Mouse (Mus musculus) limb, embryonic 11.5 days (tissue): ENCODE results near the gene Fbxl8. TPM values are rescaled to one million over a fixed set of nuclear protein-coding genes. Genes with fewer than 3 reads are reported as not detected.
A peak's percentile ranks its signal among the peaks of the same experiment; 100 is the strongest.

Source experiments
- ATAC-seq: fragments of 200-750 bp; cut with Nextera tagmentation; 2 replicates; pipeline ENCODE4 v1.8.0; 2017; ENCODE audit warnings: low read depth; ENCODE audit not compliant: insufficient number of reproducible peaks, low FRiP score, low TSS enrichment
- DNase-seq: peaks from one replicate; pipeline ENCODE4 v3.0.0-alpha.2; 2015; ENCODE audit warnings: low spot score
- H3K27ac ChIP-seq: fragments of 300-500 bp; sonication (generic); replicated peaks from 2 replicates; pipeline ENCODE4 v1.5.1; 2014; ENCODE audit warnings: low read depth, mild to moderate bottlenecking, low read length
- H3K27me3 ChIP-seq: fragments of 300-500 bp; sonication (generic); 2 replicates; pipeline ENCODE4 v1.6.1; 2014; ENCODE audit warnings: mild to moderate bottlenecking, low read length, mixed read lengths; ENCODE audit not compliant: control insufficient read depth, insufficient read depth
- H3K36me3 ChIP-seq: fragments of 300-500 bp; sonication (generic); 2 replicates; pipeline ENCODE4 v1.6.1; 2014; ENCODE audit warnings: mild to moderate bottlenecking, low read length, moderate library complexity, mixed read lengths; ENCODE audit not compliant: control insufficient read depth, insufficient read depth
- H3K4me1 ChIP-seq: fragments of 300-500 bp; sonication (generic); 2 replicates; pipeline ENCODE4 v1.6.1; 2014; ENCODE audit warnings: low read length, mixed read lengths; ENCODE audit not compliant: control insufficient read depth, insufficient read depth
- H3K4me2 ChIP-seq: fragments of 300-500 bp; sonication (generic); 2 replicates; pipeline ENCODE4 v1.6.1; 2014; ENCODE audit warnings: low read depth, mild to moderate bottlenecking, moderate library complexity; ENCODE audit not compliant: severe bottlenecking
- H3K4me3 ChIP-seq: fragments of 300-500 bp; sonication (generic); 2 replicates; pipeline ENCODE4 v1.5.1; 2014; ENCODE audit warnings: low read depth, low read length
- H3K9ac ChIP-seq: fragments of 300-500 bp; sonication (generic); 2 replicates; pipeline ENCODE4 v1.6.1; 2014; ENCODE audit warnings: mild to moderate bottlenecking, low read length
- H3K9me3 ChIP-seq: fragments of 300-500 bp; sonication (generic); 2 replicates; pipeline ENCODE4 v1.6.1; 2016; ENCODE audit warnings: low read length; ENCODE audit not compliant: control insufficient read depth
- WGBS: fragments of 180-500 bp; shearing (Covaris S2); extraction: QIAGEN DNeasy Blood & Tissue Kit; methylation state at CpG from one replicate; pipeline ENCODE4 v1.1.7; 2014; 5-methylcytosine and 5-hydroxymethylcytosine counted together
- polyA plus RNA-seq: library from polyadenylated mRNA; unstranded; fragments of >200 nt; fragmentation: Nextera tagmentation; extraction: Ambion mirVana; gene quantifications from 2 replicates; pipeline ENCODE4 v1.2.1, GENCODE M21; 2014

Gene Fbxl8
- polyA plus RNA-seq, 1 experiment from 2014 or later = 1.3 TPM

GRCm38 (mm10) chr8:105263244-105263912, 1.1 kb upstream of the Fbxl8 start:
- no peak overlapping the region for H3K4me3 ChIP-seq
- no peak overlapping the region for H3K27ac ChIP-seq
- DNase-seq = no peak
- 44% methylated on average over 16 of the region's 16 CpGs for WGBS
- peaks cover 3% of the 10 kb centered on the region; the same call in 1 of the 2 replicates for H3K9me3 ChIP-seq
- H3K27me3 ChIP-seq = peaks cover 62% of the 10 kb centered on the region
- no peaks in the 10 kb centered on the region; the same call in 1 of the 2 replicates for H3K36me3 ChIP-seq
- H3K4me1 ChIP-seq = peaks cover 18% of the 10 kb centered on the region
- no peak overlapping the region for H3K9ac ChIP-seq
- no peak overlapping the region; the same call in 1 of the 2 replicates for H3K4me2 ChIP-seq
- no peak for ATAC-seq

DNA sequence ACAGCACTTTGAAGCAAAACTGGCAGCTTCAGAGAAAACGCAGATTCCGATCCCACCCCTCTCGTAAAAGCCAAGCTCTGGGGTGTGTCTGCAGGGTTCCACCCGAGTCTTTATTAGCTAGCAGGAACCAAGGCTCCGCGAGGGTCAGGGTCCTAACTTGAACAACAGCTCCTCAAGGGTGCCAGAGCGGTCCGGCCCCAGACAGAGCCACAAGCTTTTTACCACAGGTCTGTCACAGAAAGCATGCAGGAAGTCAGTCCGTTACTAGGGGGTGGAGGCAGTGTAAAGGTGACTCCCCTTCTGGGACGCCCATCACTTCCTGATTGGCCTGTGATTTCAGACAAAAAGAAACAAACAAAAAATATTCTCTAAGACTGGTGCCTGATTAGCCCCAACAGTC, 680 bp downstream of the Fbxl8 start:
- Histone ChIP-seq H3K9me3 (peaks cover 3% of the 10 kb centered on the region; the same call in 1 of the 2 replicates), H3K4me3 (peak overlapping the region; percentile 63), H3K27ac (no peak overlapping the region), H3K27me3 (peaks cover 62% of the 10 kb centered on the region), H3K9ac (no peak overlapping the region), H3K36me3 (no peaks in the 10 kb centered on the region; the same call in 1 of the 2 replicates), H3K4me1 (peaks cover 20% of the 10 kb centered on the region), H3K4me2 (peak overlapping the region; percentile 81)
- DNase-seq (no peak), ATAC-seq (no peak)
- 10% methylated on average over 10 of the region's 10 CpGs for WGBS

- DNase-seq (no peak), ATAC-seq (no peak)
- Histone ChIP-seq H3K9me3 (peaks cover 3% of the 10 kb centered on the region; the same call in 1 of the 2 replicates), H3K27ac (no peak overlapping the region), H3K4me2 (peak overlapping the region; percentile 7; the same call in 1 of the 2 replicates), H3K4me3 (no peak overlapping the region), H3K9ac (no peak overlapping the region), H3K27me3 (peaks cover 71% of the 10 kb centered on the region), H3K36me3 (no peaks in the 10 kb centered on the region; the same call in 1 of the 2 replicates), H3K4me1 (peaks cover 24% of the 10 kb centered on the region)
- WGBS = 13% methylated on average over 13 of the region's 13 CpGs
Observed at GRCm38 (mm10) chr8:105266775-105267174, 2.3 kb downstream of the Fbxl8 start.

DNA sequence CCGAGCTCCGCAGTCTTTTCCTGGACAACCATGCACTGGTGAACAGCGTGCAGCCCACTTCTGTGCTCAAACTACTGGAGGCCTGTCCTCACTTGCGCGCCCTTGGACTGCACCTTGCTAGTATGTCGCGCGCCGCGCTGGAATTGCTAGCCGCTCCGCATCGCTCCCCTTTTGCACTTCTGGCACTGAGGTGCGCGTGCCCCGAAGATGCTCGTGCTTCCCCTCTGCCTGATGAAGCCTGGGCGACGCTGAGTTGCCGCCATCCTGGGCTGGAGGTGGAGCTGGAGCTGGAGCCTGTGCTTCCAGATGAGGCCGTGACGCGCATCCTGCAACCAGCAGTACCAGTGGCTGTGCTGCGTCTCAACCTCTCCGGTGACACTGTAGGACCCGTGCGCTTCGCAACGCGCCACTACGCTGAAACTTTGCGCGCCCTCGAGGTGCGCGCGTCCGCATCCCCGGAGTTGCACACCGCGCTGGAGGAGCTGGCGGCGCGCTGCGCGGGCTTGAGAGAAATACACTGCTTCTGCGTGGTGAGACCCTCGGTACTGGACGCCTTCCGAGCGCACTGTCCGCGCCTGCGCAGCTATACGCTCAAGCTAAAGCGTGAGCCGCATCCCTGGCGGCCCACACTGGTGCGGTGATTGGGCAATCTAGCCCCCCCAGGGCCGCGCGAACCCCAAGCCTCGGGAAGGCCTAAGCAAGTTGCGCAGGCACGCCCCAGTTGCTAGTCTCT, 4.1 kb downstream of the Fbxl8 start:
- DNase-seq = peak; percentile 82
- Histone ChIP-seq H3K9ac (peak overlapping the region; percentile 9; the same call in 1 of the 2 replicates), H3K4me1 (peaks cover 24% of the 10 kb centered on the region), H3K9me3 (peaks cover 3% of the 10 kb centered on the region; the same call in 1 of the 2 replicates), H3K4me2 (peak overlapping the region; percentile 65), H3K27me3 (peaks cover 81% of the 10 kb centered on the region), H3K4me3 (peak overlapping the region; percentile 32), H3K27ac (no peak overlapping the region), H3K36me3 (no peaks in the 10 kb centered on the region; the same call in 1 of the 2 replicates)
- ATAC-seq = peak; percentile 66
- under 1% methylated on average over 65 of the region's 65 CpGs for WGBS

- peaks cover 82% of the 10 kb centered on the region for H3K27me3 ChIP-seq
- peak overlapping the region; percentile 65 for H3K4me2 ChIP-seq
- 1% methylated on average over 10 of the region's 10 CpGs for WGBS
- ATAC-seq (peak; percentile 16), DNase-seq (no peak)
- no peak overlapping the region for H3K27ac ChIP-seq
- H3K4me1 ChIP-seq = peaks cover 24% of the 10 kb centered on the region
- peak overlapping the region; percentile 32 for H3K4me3 ChIP-seq
- peaks cover 3% of the 10 kb centered on the region; the same call in 1 of the 2 replicates for H3K9me3 ChIP-seq
- no peaks in the 10 kb centered on the region; the same call in 1 of the 2 replicates for H3K36me3 ChIP-seq
- peak overlapping the region; percentile 9; the same call in 1 of the 2 replicates for H3K9ac ChIP-seq
Observed at GRCm38 (mm10) chr8:105269075-105269458, 4.6 kb downstream of the Fbxl8 start.

- Histone ChIP-seq H3K36me3 (no peaks in the 10 kb centered on the region; the same call in 1 of the 2 replicates), H3K4me3 (peak within 1 kb of the TSS; percentile 32), H3K27me3 (peaks cover 82% of the 10 kb centered on the region), H3K4me2 (peak within 1 kb of the TSS; percentile 65), H3K9ac (peak within 1 kb of the TSS; percentile 19), H3K9me3 (peaks cover 3% of the 10 kb centered on the region; the same call in 1 of the 2 replicates), H3K27ac (no peak within 1 kb of the TSS), H3K4me1 (peaks cover 24% of the 10 kb centered on the region)
- DNase-seq (peak; percentile 53), ATAC-seq (no peak)
- under 1% methylated on average over 42 of the region's 42 CpGs for WGBS
Observed at GRCm38 (mm10) chr8:105269461-105269947, 5.1 kb downstream of the Fbxl8 start, which contains the start of gene Hsf4. TSS of gene Hsf4 (plus strand) at chr8:105269801.

DNA sequence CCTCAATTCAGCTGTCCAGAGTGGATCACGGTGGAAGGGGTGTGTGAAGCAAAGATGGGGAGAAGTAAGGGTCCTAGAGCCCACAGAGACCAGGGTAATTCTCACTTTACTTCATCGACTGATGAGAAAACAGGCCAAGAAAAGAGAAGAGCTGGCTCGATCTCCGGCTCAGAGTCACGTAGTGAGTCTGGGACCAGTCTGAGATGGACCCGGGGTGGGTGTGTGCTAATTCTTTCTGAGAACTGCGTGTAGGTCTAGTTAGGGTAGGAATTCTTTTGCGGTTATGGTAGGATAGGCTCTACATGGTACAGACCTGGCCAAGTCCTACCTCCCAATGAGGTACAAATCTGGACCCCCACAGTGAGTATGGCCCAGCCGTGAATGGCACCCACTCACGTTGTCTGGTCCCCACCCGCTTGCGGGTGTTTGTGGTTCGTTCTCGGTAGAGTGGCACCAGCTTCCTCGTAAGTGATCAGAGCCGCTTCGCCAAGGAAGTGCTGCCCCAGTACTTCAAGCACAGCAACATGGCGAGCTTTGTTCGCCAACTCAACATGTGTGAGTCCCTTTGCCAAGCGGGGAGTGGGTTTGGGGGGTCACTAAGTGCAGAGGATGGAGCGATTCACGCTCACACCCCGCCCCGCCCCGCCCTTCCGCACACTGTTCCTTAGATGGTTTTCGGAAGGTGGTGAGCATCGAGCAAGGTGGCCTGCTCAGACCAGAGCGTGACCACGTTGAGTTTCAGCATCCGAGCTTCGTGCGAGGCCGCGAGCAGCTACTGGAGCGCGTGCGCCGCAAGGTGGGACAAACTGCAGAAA, 5.9 kb downstream of the Fbxl8 start:
- no peak overlapping the region for H3K9ac ChIP-seq
- peak overlapping the region; percentile 65; the same call in 1 of the 2 replicates for H3K4me2 ChIP-seq
- peaks cover 3% of the 10 kb centered on the region; the same call in 1 of the 2 replicates for H3K9me3 ChIP-seq
- DNase-seq (no peak), ATAC-seq (no peak)
- peaks cover 18% of the 10 kb centered on the region for H3K4me1 ChIP-seq
- 4% methylated on average over 39 of the region's 39 CpGs for WGBS
- H3K36me3 ChIP-seq = no peaks in the 10 kb centered on the region; the same call in 1 of the 2 replicates
- peak overlapping the region; percentile 32 for H3K4me3 ChIP-seq
- no peak overlapping the region for H3K27ac ChIP-seq
- peaks cover 87% of the 10 kb centered on the region for H3K27me3 ChIP-seq
